Mouse (Mus musculus) erythroblast, embryonic 14.5 days (primary cell): ENCODE data around the gene Pkd1l2.

Source experiments
- GATA1 ChIP-seq: IDR thresholded peaks from 2 replicates; pipeline ENCODE4 v1.6.1; 2012; ENCODE audit warnings: low read length, inconsistent platforms, mixed read lengths
- TAL1 ChIP-seq: IDR thresholded peaks from 3 replicates; pipeline ENCODE4 v1.6.1; 2012; ENCODE audit warnings: low read length, inconsistent platforms, mixed read lengths

DNA sequence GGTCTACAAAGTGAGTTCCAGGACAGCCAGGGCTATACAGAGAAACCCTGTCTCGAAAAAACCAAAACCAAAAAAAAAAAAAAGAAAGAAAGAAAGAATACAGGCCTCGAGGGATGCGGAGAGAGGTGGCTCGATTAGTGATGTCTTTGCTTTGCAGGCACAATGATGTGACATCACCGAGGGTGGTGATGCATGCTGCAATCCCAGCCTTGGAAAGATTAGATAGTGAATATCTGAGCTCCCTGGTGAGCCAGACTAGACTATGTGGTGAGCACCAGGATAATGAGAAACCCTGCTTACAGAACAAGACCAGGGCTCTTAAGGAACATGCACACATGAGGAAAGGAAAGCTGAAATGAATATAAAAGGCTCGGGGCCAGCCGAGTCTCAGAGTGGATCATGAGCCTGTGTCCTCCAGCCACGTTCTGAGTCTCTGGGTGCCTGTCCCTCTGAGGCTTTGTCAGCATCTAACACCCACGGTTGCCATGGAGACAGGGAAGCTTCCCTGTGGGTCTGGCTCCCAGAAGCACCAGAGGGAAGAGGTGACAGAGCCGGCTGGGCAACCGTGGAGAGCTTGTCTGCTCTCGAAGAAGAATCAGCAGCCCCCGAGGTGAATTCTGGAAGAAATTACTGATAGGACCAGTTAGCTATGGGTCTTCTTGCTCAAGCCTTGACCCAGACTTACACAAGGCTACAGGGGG lies 20.9 kb downstream of the Pkd1l2 start:
- TF ChIP-seq GATA1 (no peak), TAL1 (no peak)
